Mouse (Mus musculus): Measurements from ENCODE around the gene Calu.
"Not testable (repeated sequence)": the region's sequence is repeated elsewhere in the genome, so short reads cannot be mapped to it uniquely, and the experiment has no call there.

Gene Calu

GRCm38 (mm10) chr6:29347665-29348370, at the start of gene Calu:
Calu (plus strand) TSS chr6:29348069.
- DNase-seq (ENCODE audit: low spot score) = peak; percentile 98

GRCm38 (mm10) chr6:29299112-29299511, 48.8 kb upstream of the Calu start:
- DNase-seq (ENCODE audit: low spot score) = no peak

- no peak for DNase-seq (ENCODE audit: low spot score)
These were observed 44.6 kb upstream of the Calu start for GRCm38 (mm10) chr6:29303251-29303650.

- no peak for DNase-seq (ENCODE audit: low spot score)
These were observed 44.1 kb upstream of the Calu start for GRCm38 (mm10) chr6:29303726-29304125.

- no peak for DNase-seq (ENCODE audit: low spot score)
These were observed 42.4 kb upstream of the Calu start for GRCm38 (mm10) chr6:29305462-29305861.

- DNase-seq (ENCODE audit: low spot score) = no peak
These were observed 38.8 kb upstream of the Calu start for GRCm38 (mm10) chr6:29308846-29309605.

GRCm38 (mm10) chr6:29313690-29314202, 34.1 kb upstream of the Calu start:
- no peak for DNase-seq (ENCODE audit: low spot score)

- no peak for DNase-seq (ENCODE audit: low spot score)
These were observed 30.6 kb upstream of the Calu start for GRCm38 (mm10) chr6:29317286-29317685.

GRCm38 (mm10) chr6:29317941-29318340, 29.9 kb upstream of the Calu start:
- DNase-seq (ENCODE audit: low spot score) = no peak

- DNase-seq (ENCODE audit: low spot score) = no peak
These were observed 29.0 kb upstream of the Calu start, which contains the start of gene Fam71f1 for GRCm38 (mm10) chr6:29318879-29319278. Fam71f1 (plus strand) TSS chr6:29319140.

- no peak for DNase-seq (ENCODE audit: low spot score)
These were observed 26.3 kb upstream of the Calu start for GRCm38 (mm10) chr6:29321586-29321985.

- DNase-seq (ENCODE audit: low spot score) = no peak
These were observed 25.7 kb upstream of the Calu start for GRCm38 (mm10) chr6:29322147-29322546.

- no peak for DNase-seq (ENCODE audit: low spot score)
These were observed 25.1 kb upstream of the Calu start for GRCm38 (mm10) chr6:29322735-29323134.

GRCm38 (mm10) chr6:29326961-29327360, 20.9 kb upstream of the Calu start:
- no peak for DNase-seq (ENCODE audit: low spot score)

GRCm38 (mm10) chr6:29329514-29329913, 18.4 kb upstream of the Calu start:
- no peak for DNase-seq (ENCODE audit: low spot score)

GRCm38 (mm10) chr6:29346512-29346911, 1.4 kb upstream of the Calu start:
- not testable (repeated sequence) for DNase-seq (ENCODE audit: low spot score)

- DNase-seq (ENCODE audit: low spot score) = no peak
These were observed 680 bp upstream of the Calu start for GRCm38 (mm10) chr6:29347189-29347588.

- DNase-seq (ENCODE audit: low spot score) = no peak
These were observed 479 bp downstream of the Calu start for GRCm38 (mm10) chr6:29348371-29348724.

- no peak for DNase-seq (ENCODE audit: low spot score)
These were observed 3.7 kb downstream of the Calu start for GRCm38 (mm10) chr6:29351613-29352012.

GRCm38 (mm10) chr6:29352816-29353215, 4.9 kb downstream of the Calu start:
- no peak for DNase-seq (ENCODE audit: low spot score)

- DNase-seq (ENCODE audit: low spot score) = no peak
These were observed 11.5 kb downstream of the Calu start for GRCm38 (mm10) chr6:29359386-29359785.

GRCm38 (mm10) chr6:29360211-29360610, 12.3 kb downstream of the Calu start:
- no peak for DNase-seq (ENCODE audit: low spot score)

Data from spleen, adult 12 weeks (tissue).